Mouse (Mus musculus) splenic B cell, adult 2 months (primary cell): ENCODE measurements around the gene Skp1a.
"Not testable (repeated sequence)": the region's sequence is repeated elsewhere in the genome, so short reads cannot be mapped to it uniquely, and the experiment has no call there.

Source experiments
- DNase-seq: peaks from one replicate; pipeline ENCODE4 v3.0.0-alpha.2; 2011; ENCODE audit warnings: low read depth, low spot score
- H3K27me3 ChIP-seq: 2 replicates; pipeline ENCODE4 v1.6.1; 2012; ENCODE audit warnings: mild to moderate bottlenecking, low read length, moderate library complexity, mixed read lengths; ENCODE audit not compliant: control insufficient read depth, poor library complexity, insufficient read depth, severe bottlenecking
- H3K36me3 ChIP-seq: 2 replicates; pipeline ENCODE4 v1.6.1; 2012; ENCODE audit warnings: mild to moderate bottlenecking, low read length, moderate library complexity, mixed read lengths; ENCODE audit not compliant: control insufficient read depth, poor library complexity, insufficient read depth, severe bottlenecking

Gene Skp1a

GRCm38 (mm10) chr11:52231606-52232541 lies at the start of gene Skp1a:
Gene Skp1a (plus strand): TSS chr11:52231995.
- H3K27me3 ChIP-seq, result no peaks in the 10 kb centered on the region
- peak; percentile 96 for DNase-seq
- H3K36me3 ChIP-seq, result no peaks in the 10 kb centered on the region

- not testable (repeated sequence) for H3K36me3 ChIP-seq, H3K27me3 ChIP-seq, DNase-seq
These were observed 35.2 kb upstream of the Skp1a start for GRCm38 (mm10) chr11:52196496-52197023.

- Histone ChIP-seq H3K27me3 (no peaks in the 10 kb centered on the region), H3K36me3 (no peaks in the 10 kb centered on the region)
- no peak for DNase-seq
These were observed 17.9 kb upstream of the Skp1a start, which contains the start of gene Olfr1371 for GRCm38 (mm10) chr11:52213887-52214286. Gene Olfr1371 (minus strand): TSS chr11:52213987.

GRCm38 (mm10) chr11:52220282-52220681 lies 11.5 kb upstream of the Skp1a start:
- H3K36me3 ChIP-seq, result no peaks in the 10 kb centered on the region
- no peaks in the 10 kb centered on the region for H3K27me3 ChIP-seq
- peak; percentile 80 for DNase-seq

- DNase-seq, H3K27me3 ChIP-seq: not testable (repeated sequence)
These were observed 9.9 kb upstream of the Skp1a start for GRCm38 (mm10) chr11:52221921-52222320.

GRCm38 (mm10) chr11:52222891-52223290 lies 8.9 kb upstream of the Skp1a start:
- Histone ChIP-seq H3K27me3 (no peaks in the 10 kb centered on the region), H3K36me3 (no peaks in the 10 kb centered on the region)
- DNase-seq, result peak; percentile 71

More at GRCm38 (mm10) chr11:52221921-52222320, 9.9 kb upstream of the Skp1a start:
- H3K36me3 ChIP-seq, result not testable (repeated sequence)

GRCm38 (mm10) chr11:52223968-52224682 lies 7.7 kb upstream of the Skp1a start:
- DNase-seq, result peak; percentile 87
- Histone ChIP-seq H3K27me3 (no peaks in the 10 kb centered on the region), H3K36me3 (no peaks in the 10 kb centered on the region)

- no peaks in the 10 kb centered on the region for H3K36me3 ChIP-seq
- H3K27me3 ChIP-seq, result no peaks in the 10 kb centered on the region
- DNase-seq, result no peak
These were observed 5.7 kb upstream of the Skp1a start for GRCm38 (mm10) chr11:52225986-52226599.

GRCm38 (mm10) chr11:52227053-52227452 lies 4.7 kb upstream of the Skp1a start:
- Histone ChIP-seq H3K27me3 (no peaks in the 10 kb centered on the region), H3K36me3 (no peaks in the 10 kb centered on the region)
- DNase-seq, result no peak

GRCm38 (mm10) chr11:52227466-52228226 lies 4.1 kb upstream of the Skp1a start:
- H3K36me3 ChIP-seq, result no peaks in the 10 kb centered on the region
- DNase-seq, result no peak
- no peaks in the 10 kb centered on the region for H3K27me3 ChIP-seq

GRCm38 (mm10) chr11:52228722-52229448 lies 2.9 kb upstream of the Skp1a start:
- no peak for DNase-seq
- Histone ChIP-seq H3K36me3 (no peaks in the 10 kb centered on the region), H3K27me3 (no peaks in the 10 kb centered on the region)

- DNase-seq, result no peak
These were observed 1.1 kb upstream of the Skp1a start for GRCm38 (mm10) chr11:52230694-52231093.

GRCm38 (mm10) chr11:52233043-52233653 lies 1.4 kb downstream of the Skp1a start:
- no peaks in the 10 kb centered on the region for H3K27me3 ChIP-seq
- no peak for DNase-seq
- H3K36me3 ChIP-seq, result peaks cover 4% of the 10 kb centered on the region; the same call in 1 of the 2 replicates

More at GRCm38 (mm10) chr11:52230694-52231093, 1.1 kb upstream of the Skp1a start:
- Histone ChIP-seq H3K27me3 (no peaks in the 10 kb centered on the region), H3K36me3 (no peaks in the 10 kb centered on the region)
